Mouse (Mus musculus) CH12.LX (cell line): ENCODE results near the gene Tacr3.

Experiments used
- BHLHE40 ChIP-seq: IDR thresholded peaks from 2 replicates; pipeline ENCODE4 v1.6.1; 2011; ENCODE audit warnings: mild to moderate bottlenecking, low read depth, low read length, improper control_type of control experiment
- CHD2 ChIP-seq: IDR thresholded peaks from 2 replicates; pipeline ENCODE4 v1.6.1; 2011; ENCODE audit warnings: low read length, improper control_type of control experiment
- CTCF ChIP-seq, 2 experiments: IDR thresholded peaks in 1 of 2; conservative IDR thresholded peaks in 1 of 2; 2 replicates each; pipeline ENCODE4 v1.5.1; 2011 to 2012; ENCODE audit warnings: low read depth in 2 of 2, low read length in 2 of 2, improper control_type of control experiment in 1 of 2, inconsistent platforms in 1 of 2, mild to moderate bottlenecking in 1 of 2, moderate library complexity in 1 of 2
- E2F4 ChIP-seq: IDR thresholded peaks from 2 replicates; pipeline ENCODE4 v1.6.1; 2011; ENCODE audit warnings: low read depth, low read length, improper control_type of control experiment; ENCODE audit not compliant: insufficient replicate concordance
- EP300 ChIP-seq: IDR thresholded peaks from 2 replicates; pipeline ENCODE4 v1.6.1; 2011; ENCODE audit warnings: low read length, improper control_type of control experiment
- IRF4 ChIP-seq: IDR thresholded peaks from 2 replicates; pipeline ENCODE4 v1.6.1; 2014; ENCODE audit warnings: low read depth, mild to moderate bottlenecking, inconsistent platforms, low read length, improper control_type of control experiment
- JUN ChIP-seq: IDR thresholded peaks from 2 replicates; pipeline ENCODE4 v1.6.1; 2011; ENCODE audit warnings: low read depth, mild to moderate bottlenecking, low read length, improper control_type of control experiment, moderate library complexity; ENCODE audit not compliant: insufficient read depth
- MAFK ChIP-seq: IDR thresholded peaks from 2 replicates; pipeline ENCODE4 v1.6.1; 2011; ENCODE audit warnings: low read length, improper control_type of control experiment; ENCODE audit not compliant: insufficient replicate concordance
- MYC ChIP-seq: IDR thresholded peaks from 2 replicates; pipeline ENCODE4 v1.6.1; 2011; ENCODE audit warnings: low read depth, mild to moderate bottlenecking, improper control_type of control experiment, low read length
- POLR2A ChIP-seq: IDR thresholded peaks from 2 replicates; pipeline ENCODE4 v1.6.1; 2011; ENCODE audit warnings: low read depth, mild to moderate bottlenecking, improper control_type of control experiment, low read length
- RAD21 ChIP-seq: IDR thresholded peaks from 2 replicates; pipeline ENCODE4 v1.6.1; 2011; ENCODE audit warnings: low read depth, mild to moderate bottlenecking, low read length, improper control_type of control experiment, moderate library complexity
- SIN3A ChIP-seq: IDR thresholded peaks from 2 replicates; pipeline ENCODE4 v1.6.1; 2012; ENCODE audit warnings: low read length, improper control_type of control experiment, inconsistent platforms
- TCF12 ChIP-seq: IDR thresholded peaks from 2 replicates; pipeline ENCODE4 v1.6.1; 2014; ENCODE audit warnings: low read depth, mild to moderate bottlenecking, inconsistent platforms, low read length, improper control_type of control experiment
- ZNF384 ChIP-seq: IDR thresholded peaks from 2 replicates; pipeline ENCODE4 v1.6.1; 2012; ENCODE audit warnings: low read depth, low read length, improper control_type of control experiment, inconsistent platforms

GRCm38 (mm10) chr3:134980140-134980539, 151.3 kb downstream of the Tacr3 start:
- TF ChIP-seq CTCF (conservative IDR thresholded peaks at IDR 0.05 in 1 of 2, IDR thresholded peaks at IDR 0.05 in 1 of 2; ENCODE audit: low read depth in 2 of 2, low read length in 2 of 2), result no peak
- TF ChIP-seq IRF4, result no peak
- TF ChIP-seq POLR2A, result no peak
- no peak for TF ChIP-seq BHLHE40
- TF ChIP-seq EP300, result no peak
- TF ChIP-seq SIN3A, result no peak
- no peak for TF ChIP-seq E2F4
- no peak for TF ChIP-seq TCF12
- TF ChIP-seq MYC, result no peak
- TF ChIP-seq RAD21, result no peak
- no peak for TF ChIP-seq MAFK
- no peak for TF ChIP-seq CHD2
- no peak for TF ChIP-seq ZNF384
- no peak for TF ChIP-seq JUN
